Mouse (Mus musculus): ENCODE measurements around the gene Gbp5. TPM values are rescaled to one million over a fixed set of nuclear protein-coding genes. Genes with fewer than 3 reads are reported as not detected.
"Not testable (repeated sequence)": the region's sequence is repeated elsewhere in the genome, so short reads cannot be mapped to it uniquely, and the experiment has no call there.

Gbp5 gene
- polyA plus RNA-seq, 2 experiments, result 0.04 to 0.26 TPM

- DNase-seq (ENCODE audit: low read depth in 3 of 3, low spot score in 3 of 3) (no peak), ATAC-seq (ENCODE audit: insufficient read depth) (no peak)
- WGBS (ENCODE audit: insufficient replicate concordance), result 49% methylated on average over 1 of the region's 1 CpGs
- TF ChIP-seq CTCF (IDR thresholded peaks at IDR 0.05; ENCODE audit: low read depth) (no peak), EP300 (IDR thresholded peaks at IDR 0.05; ENCODE audit: low read depth) (no peak)
- Histone ChIP-seq H3K27me3 (ENCODE audit: control insufficient read depth, insufficient read depth, low read length) (no peaks in the 10 kb centered on the region), H3K9me3 (ENCODE audit: control insufficient read depth, low read length) (no peaks in the 10 kb centered on the region), H3K4me1 (replicated peaks; ENCODE audit: control insufficient read depth in 2 of 2, insufficient read depth in 2 of 2, low read length in 1 of 2) (peaks cover 0 to 2% of the 10 kb centered on the region in 2 experiments; a peak in 1 of 4 replicates), H3K4me3 (ENCODE audit: insufficient read depth in 1 of 2, low read depth in 2 of 2, low read length in 2 of 2) (no peak overlapping the region), H3K27ac (no peak overlapping the region), H3K36me3 (replicated peaks; ENCODE audit: control insufficient read depth, insufficient read depth, low read depth) (no peaks in the 10 kb centered on the region), H3K9ac (replicated peaks) (no peak overlapping the region), H3K4me2 (ENCODE audit: low read depth) (no peak overlapping the region)
Measured at GRCm38 (mm10) chr3:142535667-142536066, 41.9 kb downstream of the Gbp5 start.

GRCm38 (mm10) chr3:142541391-142541790, 47.6 kb downstream of the Gbp5 start:
- no peak overlapping the region for H3K9ac ChIP-seq (replicated peaks)
- H3K9me3 ChIP-seq (ENCODE audit: control insufficient read depth, low read length), result no peaks in the 10 kb centered on the region
- H3K4me1 ChIP-seq (replicated peaks; ENCODE audit: control insufficient read depth in 2 of 2, insufficient read depth in 2 of 2, low read length in 1 of 2), result no peaks in the 10 kb centered on the region
- H3K27ac ChIP-seq, result no peak overlapping the region
- WGBS (ENCODE audit: insufficient replicate concordance), result 64% methylated on average over 6 of the region's 6 CpGs
- ATAC-seq (ENCODE audit: insufficient read depth) (no peak), DNase-seq (ENCODE audit: low read depth in 3 of 3, low spot score in 3 of 3) (no peak)
- H3K27me3 ChIP-seq (ENCODE audit: control insufficient read depth, insufficient read depth, low read length), result no peaks in the 10 kb centered on the region
- TF ChIP-seq EP300 (IDR thresholded peaks at IDR 0.05; ENCODE audit: low read depth), result no peak
- no peak for TF ChIP-seq CTCF (IDR thresholded peaks at IDR 0.05; ENCODE audit: low read depth)
- H3K4me2 ChIP-seq (ENCODE audit: low read depth), result no peak overlapping the region
- H3K36me3 ChIP-seq (replicated peaks; ENCODE audit: control insufficient read depth, insufficient read depth, low read depth), result no peaks in the 10 kb centered on the region
- H3K4me3 ChIP-seq (ENCODE audit: insufficient read depth in 1 of 2, low read depth in 2 of 2, low read length in 2 of 2), result no peak overlapping the region

- H3K4me3 ChIP-seq (ENCODE audit: insufficient read depth in 1 of 2, low read depth in 2 of 2, low read length in 2 of 2); H3K9ac ChIP-seq (replicated peaks); H3K4me1 ChIP-seq (replicated peaks; ENCODE audit: control insufficient read depth in 2 of 2, insufficient read depth in 2 of 2, low read length in 1 of 2); H3K9me3 ChIP-seq (ENCODE audit: control insufficient read depth, low read length); H3K27me3 ChIP-seq (ENCODE audit: control insufficient read depth, insufficient read depth, low read length); DNase-seq (ENCODE audit: low read depth in 3 of 3, low spot score in 3 of 3); ATAC-seq (ENCODE audit: insufficient read depth); H3K36me3 ChIP-seq (replicated peaks; ENCODE audit: control insufficient read depth, insufficient read depth, low read depth); H3K4me2 ChIP-seq (ENCODE audit: low read depth); H3K27ac ChIP-seq: not testable (repeated sequence)
- 71% methylated on average over 12 of the region's 12 CpGs for WGBS (ENCODE audit: insufficient replicate concordance)
Measured at GRCm38 (mm10) chr3:142542776-142543175, 49.0 kb downstream of the Gbp5 start.

GRCm38 (mm10) chr3:142546690-142547089, 52.9 kb downstream of the Gbp5 start:
- H3K27me3 ChIP-seq (ENCODE audit: control insufficient read depth, insufficient read depth, low read length), result no peaks in the 10 kb centered on the region
- no peak for TF ChIP-seq CTCF (IDR thresholded peaks at IDR 0.05; ENCODE audit: low read depth)
- no peak for TF ChIP-seq EP300 (IDR thresholded peaks at IDR 0.05; ENCODE audit: low read depth)
- H3K36me3 ChIP-seq (replicated peaks; ENCODE audit: control insufficient read depth, insufficient read depth, low read depth), result no peaks in the 10 kb centered on the region
- no peak overlapping the region for H3K4me2 ChIP-seq (ENCODE audit: low read depth)
- H3K9ac ChIP-seq (replicated peaks), result no peak overlapping the region
- no peak for DNase-seq (ENCODE audit: low read depth in 3 of 3, low spot score in 3 of 3)
- no peak overlapping the region for H3K4me3 ChIP-seq (ENCODE audit: insufficient read depth in 1 of 2, low read depth in 2 of 2, low read length in 2 of 2)
- WGBS (ENCODE audit: insufficient replicate concordance), result 62% methylated on average over 3 of the region's 3 CpGs
- ATAC-seq (ENCODE audit: insufficient read depth), result no peak
- H3K27ac ChIP-seq, result no peak overlapping the region
- no peaks in the 10 kb centered on the region for H3K4me1 ChIP-seq (replicated peaks; ENCODE audit: control insufficient read depth in 2 of 2, insufficient read depth in 2 of 2, low read length in 1 of 2)
- no peaks in the 10 kb centered on the region for H3K9me3 ChIP-seq (ENCODE audit: control insufficient read depth, low read length)

- no peak overlapping the region for H3K27ac ChIP-seq
- ATAC-seq (ENCODE audit: insufficient read depth) (no peak), DNase-seq (ENCODE audit: low read depth in 3 of 3, low spot score in 3 of 3) (no peak)
- no peaks in the 10 kb centered on the region for H3K9me3 ChIP-seq (ENCODE audit: control insufficient read depth, low read length)
- no peak overlapping the region for H3K9ac ChIP-seq (replicated peaks)
- no peak for TF ChIP-seq EP300 (IDR thresholded peaks at IDR 0.05; ENCODE audit: low read depth)
- no peak for TF ChIP-seq CTCF (IDR thresholded peaks at IDR 0.05; ENCODE audit: low read depth)
- no peak overlapping the region for H3K4me3 ChIP-seq (ENCODE audit: insufficient read depth in 1 of 2, low read depth in 2 of 2, low read length in 2 of 2)
- 61% methylated on average over 3 of the region's 3 CpGs for WGBS (ENCODE audit: insufficient replicate concordance)
- H3K27me3 ChIP-seq (ENCODE audit: control insufficient read depth, insufficient read depth, low read length), result no peaks in the 10 kb centered on the region
- no peaks in the 10 kb centered on the region for H3K36me3 ChIP-seq (replicated peaks; ENCODE audit: control insufficient read depth, insufficient read depth, low read depth)
- H3K4me1 ChIP-seq (replicated peaks; ENCODE audit: control insufficient read depth in 2 of 2, insufficient read depth in 2 of 2, low read length in 1 of 2), result no peaks in the 10 kb centered on the region
- no peak overlapping the region for H3K4me2 ChIP-seq (ENCODE audit: low read depth)
Measured at GRCm38 (mm10) chr3:142550052-142550676, 56.4 kb downstream of the Gbp5 start.
